Mouse (Mus musculus) yolk sac, embryonic 10.5 days (tissue): ENCODE measurements at regions not wholly inside any gene's neighbourhood (a gene's known extent, or its start where the extent isn't known, plus 50 kb on each side); places are given as distances from the start of the nearest gene placed in this dataset.

Source experiments
- DNase-seq: peaks from one replicate; pipeline ENCODE4 v3.0.0-alpha.2; 2017; ENCODE audit warnings: low spot score

DNA sequence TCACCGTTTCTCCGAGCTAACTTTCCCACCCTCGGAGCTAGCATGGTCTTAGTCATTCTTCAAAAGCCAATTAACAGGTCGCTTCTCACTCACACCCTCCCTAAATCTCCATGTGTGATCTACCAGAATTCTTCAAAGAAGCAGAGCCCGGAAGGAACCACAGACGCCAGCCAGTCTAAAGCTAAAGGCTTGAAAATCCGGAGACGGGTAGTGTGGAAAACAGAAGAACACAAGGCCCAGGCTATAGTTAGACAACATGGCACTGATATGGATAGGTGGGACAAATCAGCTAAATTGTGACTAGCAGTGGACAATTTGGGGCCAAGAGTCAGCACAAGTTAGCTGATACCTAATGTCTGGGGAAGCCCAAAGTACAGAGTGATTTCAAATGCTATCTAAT, 387.0 kb upstream of the Trpc7 start:
- DNase-seq = no peak

DNA sequence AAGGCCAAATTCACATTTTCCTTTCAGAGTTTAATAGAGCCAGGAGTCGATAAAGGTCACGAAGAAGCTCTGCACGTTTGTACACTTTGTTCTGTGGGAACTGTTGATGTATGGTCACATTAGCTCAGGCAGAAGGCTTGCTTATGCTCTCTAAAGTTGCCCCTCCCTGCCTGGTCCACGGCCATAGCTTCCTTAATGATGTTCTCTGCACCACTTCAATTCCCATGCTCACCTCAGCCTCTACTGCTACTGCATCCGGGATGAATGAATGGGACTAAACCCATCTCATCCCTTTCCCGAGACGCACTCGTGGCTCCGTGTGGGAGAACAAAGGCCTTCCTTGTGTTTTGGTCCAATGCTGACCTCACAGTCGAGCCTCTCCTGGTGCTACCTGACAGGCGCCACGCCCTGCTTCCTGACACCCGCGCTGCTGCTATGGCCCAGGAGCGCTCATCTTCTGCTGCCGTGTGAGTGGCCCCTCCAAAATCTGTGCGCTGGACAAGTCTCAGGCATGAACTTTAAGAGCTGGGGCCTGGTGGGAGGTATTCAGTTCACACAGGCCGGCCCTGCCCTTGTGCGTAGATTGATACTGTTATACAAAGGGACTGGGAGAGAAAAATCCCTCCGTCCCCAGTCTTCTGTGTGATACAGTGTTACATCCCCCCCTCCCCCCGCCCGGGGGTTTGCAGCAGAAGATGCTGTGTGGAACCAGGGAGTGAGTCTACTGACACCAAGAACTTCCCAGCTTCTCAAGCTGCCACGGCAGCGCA, 386.3 kb upstream of the Trpc7 start:
- no peak for DNase-seq

DNA sequence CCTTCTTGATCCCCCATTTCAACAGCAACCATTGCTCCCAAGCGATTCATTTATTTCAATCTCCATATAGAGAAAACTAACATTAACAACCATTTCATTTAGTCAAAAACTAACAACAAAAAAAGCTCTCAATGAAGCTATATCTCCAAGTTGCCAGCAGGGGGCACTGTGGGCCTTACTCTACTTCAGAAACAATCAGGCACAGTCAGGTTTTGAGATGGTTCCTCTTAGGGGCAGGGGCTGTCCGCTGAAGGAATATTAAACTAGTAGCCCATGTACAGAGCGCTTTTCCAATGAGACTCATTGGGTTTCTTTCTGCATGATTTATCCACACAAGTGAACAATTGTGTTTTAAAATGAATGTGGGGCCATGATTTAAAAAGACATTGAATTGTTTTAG, 385.7 kb upstream of the Trpc7 start:
- DNase-seq = peak; percentile 5

DNA sequence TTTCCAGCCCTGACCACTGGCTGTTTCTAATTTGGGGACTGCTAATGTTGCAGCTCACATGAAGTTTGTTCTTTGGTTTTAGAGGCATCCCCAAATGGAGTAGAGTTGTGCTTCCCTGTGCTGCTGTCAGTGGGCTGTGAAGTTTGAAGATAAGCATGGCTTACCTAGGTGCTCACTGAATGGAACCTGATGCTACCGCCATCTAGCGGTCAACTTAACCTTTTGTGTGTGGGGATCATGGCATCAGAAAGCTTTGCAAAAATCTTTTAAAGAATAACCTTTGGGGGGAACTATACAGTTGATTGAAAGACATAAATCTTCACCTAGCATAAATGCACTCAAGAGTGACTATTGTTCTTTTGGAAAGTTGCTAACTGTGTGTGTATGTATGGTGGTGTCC, 382.8 kb upstream of the Trpc7 start:
- no peak for DNase-seq

DNA sequence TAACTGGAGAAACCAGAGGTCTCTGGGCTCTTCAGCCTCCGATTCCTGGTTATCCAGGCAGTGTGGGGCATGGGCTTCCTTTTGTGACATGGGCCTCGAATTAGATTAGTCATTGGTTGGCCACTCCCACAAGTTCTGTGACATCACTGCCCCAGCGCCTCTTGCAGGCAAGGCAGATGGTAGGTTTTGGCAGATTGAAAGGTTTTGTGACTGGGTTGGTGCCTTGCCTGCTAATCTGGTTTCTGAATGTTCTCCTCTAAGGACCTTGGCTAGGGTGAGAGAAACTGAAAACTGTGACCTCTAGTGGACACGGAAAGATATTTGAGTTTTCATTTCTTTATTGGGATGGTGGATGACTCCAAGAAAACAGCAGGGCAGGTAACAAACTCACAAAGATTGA, 381.3 kb upstream of the Trpc7 start:
- DNase-seq = no peak

DNA sequence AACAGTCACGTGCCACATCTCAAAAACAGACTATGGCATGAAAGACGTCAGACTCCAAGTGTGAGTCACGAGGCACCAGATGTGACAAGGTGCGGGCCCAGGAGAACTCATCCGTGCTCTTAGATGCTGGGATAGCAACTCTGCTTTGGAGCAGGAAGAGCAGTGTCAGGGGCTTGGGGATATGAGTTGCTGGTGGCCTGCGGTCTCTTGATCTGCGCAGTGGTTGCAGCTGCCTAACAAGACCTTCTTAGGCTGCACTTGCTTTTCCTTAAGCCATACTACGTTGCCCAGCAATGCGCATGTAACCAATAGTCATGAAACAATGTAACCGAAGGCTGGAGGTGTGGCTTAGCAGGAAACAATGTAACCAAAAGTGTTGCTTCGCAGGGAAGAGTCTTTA, 380.1 kb upstream of the Trpc7 start:
- no peak for DNase-seq

DNA sequence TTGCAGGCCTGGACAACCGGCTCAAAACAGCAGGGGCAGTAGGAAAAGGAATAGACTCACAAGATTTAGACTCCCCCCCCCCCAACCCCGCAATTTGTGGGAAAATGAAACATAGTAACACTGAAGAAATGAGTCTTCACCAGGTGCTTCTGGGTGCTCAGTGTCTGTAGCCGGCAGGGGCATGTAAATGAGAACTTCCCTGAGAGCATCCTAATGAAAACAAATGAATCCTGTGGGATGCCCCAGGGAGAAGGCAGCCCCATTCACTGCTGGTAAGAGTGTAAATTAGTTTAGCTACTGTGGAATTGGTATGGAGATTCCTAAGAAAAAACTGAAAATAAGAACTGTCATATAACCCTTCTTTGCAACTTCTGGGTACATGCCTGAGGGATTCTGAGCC, 377.8 kb upstream of the Trpc7 start:
- no peak for DNase-seq

DNA sequence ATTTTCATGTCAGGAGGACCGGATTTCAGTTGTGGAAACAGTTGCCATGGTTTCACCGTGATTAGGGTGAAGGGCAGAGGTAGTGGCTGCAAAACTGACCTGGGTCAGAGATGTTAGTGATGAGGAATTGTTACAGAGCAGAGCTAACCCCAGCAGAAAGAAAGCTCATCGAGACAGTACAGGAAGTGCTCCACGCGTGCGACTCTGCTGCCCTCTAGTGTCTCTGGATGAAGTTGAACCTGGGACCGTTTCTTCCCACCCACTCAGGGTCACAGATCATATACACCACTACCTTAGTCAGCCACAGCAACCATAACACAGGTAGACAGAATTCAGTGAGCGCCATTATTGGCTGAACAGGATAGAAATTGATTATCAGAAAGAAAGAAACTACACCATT, 373.8 kb upstream of the Trpc7 start:
- peak; percentile 40 for DNase-seq

DNA sequence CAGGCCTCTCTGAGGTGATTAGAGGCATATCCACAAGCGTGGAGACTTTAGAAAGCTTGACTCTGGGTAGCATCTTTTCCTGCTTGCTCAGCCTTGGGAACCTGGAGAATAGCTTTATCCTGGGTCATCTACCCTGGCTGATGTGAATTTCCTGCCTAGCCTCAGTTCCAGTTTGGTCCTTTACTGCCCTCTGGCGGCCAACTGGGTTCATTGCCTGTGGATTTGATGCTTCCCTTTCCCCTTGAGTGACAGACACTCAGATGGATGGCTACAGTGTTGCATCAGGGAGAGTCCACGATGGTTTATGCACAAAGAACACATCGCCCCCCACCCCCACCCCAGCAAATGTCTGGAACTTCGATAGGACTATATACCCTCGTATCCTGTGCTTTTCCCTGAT, 364.1 kb upstream of the Trpc7 start:
- DNase-seq = peak; percentile 37

DNA sequence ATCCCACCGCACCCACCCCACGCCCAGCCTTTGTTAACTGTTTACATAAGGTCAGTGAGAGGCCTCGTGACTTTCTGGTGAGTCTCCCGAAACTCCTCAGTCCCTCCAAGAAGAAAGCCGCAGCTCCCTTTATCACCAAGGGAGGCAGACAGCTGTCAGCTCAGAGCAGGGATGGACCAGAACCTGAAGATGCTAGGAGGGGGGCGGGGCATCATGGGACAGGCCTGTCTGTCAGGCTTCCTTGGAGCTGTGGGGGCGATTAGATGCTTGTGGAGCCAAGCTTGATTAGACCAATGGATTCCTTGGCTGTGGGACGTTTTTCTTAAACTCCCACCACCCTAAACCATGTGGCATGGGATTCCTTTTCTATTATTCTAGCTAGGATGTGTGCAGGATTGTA, 363.7 kb upstream of the Trpc7 start:
- no peak for DNase-seq

DNA sequence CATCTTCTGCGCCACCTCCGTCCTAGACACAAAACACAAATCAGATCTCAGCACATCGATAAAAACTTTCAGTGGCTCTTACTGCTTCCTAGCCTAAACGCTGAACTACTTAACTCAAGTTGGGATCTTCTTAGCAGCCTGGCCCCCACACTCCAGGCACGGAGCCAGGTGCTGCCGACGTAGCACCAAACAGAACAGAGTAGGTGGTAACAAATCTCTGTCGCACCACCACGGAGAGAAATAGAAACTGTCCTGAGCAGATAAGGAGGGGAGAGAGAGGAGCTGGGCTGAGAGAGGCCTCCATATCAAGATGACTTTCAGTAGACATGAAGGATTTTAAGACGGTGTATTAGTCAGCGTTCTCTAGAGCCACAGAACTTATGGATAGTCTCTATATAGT, 360.1 kb upstream of the Trpc7 start:
- no peak for DNase-seq

DNA sequence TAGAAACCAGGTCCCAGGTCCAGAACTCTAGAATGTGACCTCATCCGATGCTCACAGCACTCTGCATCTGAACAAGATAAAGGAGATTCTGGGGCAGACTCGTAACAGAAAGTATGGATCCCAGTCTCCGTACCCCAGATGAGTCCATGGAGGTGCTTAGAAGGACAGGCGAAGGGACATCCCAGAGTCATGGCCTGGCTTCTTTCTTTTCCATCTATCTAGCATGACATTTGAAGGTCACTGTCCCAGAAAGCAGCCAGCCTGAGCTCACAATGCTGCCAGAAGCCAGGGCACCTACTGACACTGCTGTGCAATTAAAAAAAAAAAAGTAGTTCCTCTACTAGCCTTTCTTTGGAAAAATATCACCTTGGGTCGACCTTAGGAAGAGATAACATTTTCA, 354.1 kb upstream of the Trpc7 start:
- DNase-seq = no peak

DNA sequence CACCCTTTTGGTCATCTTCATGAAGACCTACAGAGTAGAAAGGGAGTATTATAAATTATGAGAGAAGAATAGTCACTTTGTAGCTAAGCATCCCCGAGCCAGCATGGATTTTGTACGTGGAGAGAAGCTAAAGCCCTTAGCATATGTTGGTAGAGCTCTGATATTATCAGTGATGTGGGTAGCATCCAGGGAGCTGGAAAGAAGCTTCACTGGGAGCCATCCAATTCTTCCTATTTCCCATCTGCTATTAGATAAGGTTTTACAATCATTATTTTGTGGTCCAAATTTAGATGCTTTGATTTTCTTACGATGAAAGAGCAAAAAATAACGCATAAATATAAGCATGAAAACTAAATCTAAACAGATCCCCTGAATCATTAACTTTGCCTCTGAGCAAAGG, 353.6 kb upstream of the Trpc7 start:
- no peak for DNase-seq

DNA sequence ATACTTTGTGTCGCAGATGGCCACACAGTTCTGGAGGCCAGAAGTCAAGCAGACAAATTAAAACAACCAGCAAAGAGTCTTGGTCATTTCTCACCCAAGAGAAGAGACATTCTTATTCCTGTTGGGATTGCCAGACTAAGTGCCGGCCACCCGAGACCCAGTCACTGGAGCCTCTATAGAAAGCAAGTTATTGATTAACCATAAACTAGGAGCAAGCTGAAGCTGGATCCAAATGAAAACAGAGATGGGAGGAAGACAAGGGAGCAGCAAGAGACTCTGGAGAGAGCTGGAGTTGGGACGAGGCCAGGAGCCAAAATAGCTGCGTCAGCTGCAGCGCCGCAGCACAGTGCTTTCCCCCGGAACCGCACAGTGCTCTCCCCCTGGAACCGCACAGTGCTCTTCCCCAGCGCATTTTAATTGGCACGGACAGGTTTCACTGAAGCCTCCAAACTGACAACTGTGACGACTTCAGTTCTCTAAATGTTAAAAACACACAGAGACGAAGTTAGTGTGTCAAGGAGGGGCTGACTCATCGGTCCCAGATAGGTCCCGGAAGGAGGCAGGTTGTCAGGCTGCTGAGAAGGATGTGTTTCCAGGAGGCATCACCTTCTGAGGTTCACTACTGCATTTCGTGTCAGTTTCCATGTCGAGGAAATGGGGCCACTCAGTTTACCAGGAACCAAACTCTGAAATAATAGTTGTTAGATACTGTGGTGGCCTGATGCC, 350.6 kb upstream of the Trpc7 start:
- DNase-seq = peak; percentile 5

DNA sequence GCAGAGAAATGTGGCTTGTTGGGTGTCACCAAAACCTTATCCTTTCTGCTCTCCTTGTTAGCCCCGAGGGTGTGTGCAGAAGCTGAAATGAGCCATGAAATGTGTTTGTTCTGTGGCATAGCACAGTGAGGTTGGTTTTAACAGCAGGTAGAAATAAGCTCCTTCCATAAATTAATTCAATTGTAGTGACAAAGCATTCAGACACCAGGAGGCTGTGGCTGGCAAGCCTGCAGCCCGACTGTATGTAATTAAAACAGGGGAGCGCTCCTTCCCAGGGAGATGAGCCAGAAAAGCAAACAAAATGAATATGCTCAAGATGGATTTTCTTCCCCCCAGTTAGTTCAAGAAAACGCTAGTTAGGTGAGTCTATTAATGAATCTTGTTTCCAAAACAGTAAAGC, 341.1 kb upstream of the Trpc7 start:
- no peak for DNase-seq

DNA sequence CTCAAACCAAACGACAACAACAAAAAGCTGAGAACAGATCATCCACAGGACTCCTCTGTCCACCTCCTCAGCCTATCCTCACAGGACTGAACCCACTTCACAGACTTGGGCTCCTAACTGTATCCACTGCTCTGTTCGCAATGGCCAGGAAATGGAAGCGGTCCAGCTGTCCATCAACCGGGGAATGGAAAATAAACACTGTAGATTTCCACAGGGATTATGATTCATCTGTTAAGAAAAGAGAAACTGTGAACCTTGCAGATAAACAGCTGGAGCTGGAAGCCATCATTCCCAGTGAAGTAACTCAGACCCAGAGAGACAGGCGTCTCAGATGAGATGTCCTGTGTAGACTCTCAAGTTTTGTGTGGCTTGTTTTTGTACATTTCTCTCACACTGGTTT, 340.4 kb upstream of the Trpc7 start:
- DNase-seq = no peak

DNA sequence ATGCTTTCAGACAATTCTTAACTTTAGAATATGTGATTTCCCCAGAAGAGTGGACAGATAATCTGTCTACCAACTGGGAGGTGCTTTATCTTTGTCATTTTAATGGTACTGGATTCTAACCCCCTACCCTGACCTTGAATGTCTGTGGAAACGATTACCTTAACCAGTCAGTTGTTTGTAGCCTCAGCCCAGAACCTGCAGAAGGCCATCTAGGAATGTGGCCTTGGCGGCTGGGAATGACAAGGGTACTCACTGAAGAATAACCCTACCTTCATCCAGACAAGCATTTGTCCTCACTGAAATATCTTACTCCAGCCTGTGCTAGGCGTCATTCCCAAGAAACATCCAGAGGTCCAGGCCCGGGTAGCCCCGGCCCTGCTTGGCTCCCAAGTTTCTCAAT, 337.1 kb upstream of the Trpc7 start:
- DNase-seq = no peak

DNA sequence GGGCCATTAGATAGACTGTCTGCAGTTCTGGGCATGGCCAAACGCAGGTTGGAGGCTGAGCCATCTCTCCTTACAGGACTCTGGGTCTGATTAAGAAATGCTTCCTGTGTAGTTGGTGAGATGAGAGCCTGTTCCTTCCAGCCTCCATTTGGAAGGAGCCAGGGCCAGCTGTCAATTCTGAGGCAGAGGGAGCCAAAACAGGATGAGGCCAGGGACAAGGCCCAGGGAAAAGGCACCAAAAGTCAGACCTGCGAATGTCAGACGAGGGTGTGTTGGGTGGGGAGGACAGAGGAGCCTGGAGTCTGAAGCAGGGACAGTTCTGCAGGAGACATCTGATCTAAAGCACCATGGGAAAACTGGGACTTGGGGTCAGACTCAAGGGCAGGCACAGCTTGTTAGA, 335.9 kb upstream of the Trpc7 start:
- DNase-seq = no peak

DNA sequence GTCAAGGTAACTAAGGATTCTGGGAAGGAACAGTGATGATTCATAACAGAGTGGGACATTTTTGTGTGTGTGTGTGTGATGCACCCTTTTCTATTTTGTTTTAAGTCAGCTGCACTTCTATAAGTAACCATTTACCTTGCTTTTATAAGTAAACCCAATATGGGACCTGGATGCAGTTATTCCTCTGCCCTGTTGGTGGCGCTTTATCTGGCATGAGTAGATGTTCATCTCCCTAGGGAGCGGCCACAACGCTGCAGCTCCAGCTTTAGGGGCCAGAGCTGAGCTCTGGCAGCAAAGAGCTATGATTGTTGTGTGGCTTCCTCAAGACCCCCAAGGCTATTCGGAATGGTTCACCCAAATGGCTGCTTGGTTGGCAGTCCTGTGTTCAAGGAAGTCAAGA, 334.5 kb upstream of the Trpc7 start:
- no peak for DNase-seq

DNA sequence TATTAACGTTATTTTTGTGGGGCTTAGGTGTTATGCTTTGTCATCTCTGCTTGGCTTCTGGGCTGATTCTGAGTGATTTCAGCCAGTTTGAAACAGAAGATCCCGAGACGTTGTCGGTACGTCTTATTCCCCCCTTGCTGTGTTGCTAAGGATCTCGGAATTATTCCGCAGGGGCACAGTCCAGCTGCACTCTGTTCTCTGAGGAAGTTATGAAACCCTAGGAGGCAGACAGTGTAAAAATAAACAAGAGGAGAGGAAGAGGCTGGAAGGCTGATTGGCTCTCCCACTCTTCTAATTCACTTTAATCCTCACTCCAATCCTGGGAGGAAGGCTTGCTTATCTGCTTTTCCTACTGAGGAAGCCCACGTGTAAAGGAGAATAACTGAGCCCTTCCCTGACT, 325.3 kb upstream of the Trpc7 start:
- DNase-seq = no peak

DNA sequence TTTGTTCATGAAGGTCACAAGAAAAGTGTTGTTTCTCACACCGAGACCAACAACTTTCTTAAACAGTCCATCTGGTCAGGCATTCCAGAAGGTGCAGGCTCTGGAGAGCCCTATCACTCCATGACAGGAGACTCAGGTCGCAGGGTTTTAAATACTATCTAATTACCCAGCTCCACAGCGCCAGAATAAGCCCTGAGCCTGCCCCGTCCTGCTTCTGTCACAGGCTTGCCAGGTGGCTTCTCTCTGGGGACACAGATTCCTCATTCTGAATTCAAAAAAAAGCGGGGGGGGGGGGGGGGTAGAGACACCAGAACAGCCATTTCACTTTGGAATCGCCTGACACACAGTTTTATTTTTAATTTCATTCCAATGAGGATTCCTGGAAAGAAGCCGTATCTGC, 320.4 kb upstream of the Trpc7 start:
- no peak for DNase-seq

DNA sequence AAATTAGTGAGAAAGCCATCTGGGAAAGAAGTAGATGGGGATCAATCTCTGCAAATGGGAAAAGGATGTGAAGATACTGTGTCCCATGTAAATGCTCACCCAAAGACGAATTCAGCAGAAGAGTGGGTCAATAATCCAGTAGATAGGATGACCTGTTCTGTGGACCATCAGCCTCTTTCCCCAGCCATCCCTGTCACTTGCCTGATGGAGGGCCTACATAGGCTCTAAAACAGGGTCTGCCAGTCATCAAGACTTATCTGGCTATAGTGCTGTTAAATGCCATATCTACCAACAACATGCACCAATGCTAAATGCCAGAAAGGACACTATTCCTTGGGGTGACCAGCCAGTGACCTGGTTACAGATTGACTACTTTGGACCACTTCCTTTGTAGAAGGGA, 316.5 kb upstream of the Trpc7 start:
- DNase-seq = no peak

DNA sequence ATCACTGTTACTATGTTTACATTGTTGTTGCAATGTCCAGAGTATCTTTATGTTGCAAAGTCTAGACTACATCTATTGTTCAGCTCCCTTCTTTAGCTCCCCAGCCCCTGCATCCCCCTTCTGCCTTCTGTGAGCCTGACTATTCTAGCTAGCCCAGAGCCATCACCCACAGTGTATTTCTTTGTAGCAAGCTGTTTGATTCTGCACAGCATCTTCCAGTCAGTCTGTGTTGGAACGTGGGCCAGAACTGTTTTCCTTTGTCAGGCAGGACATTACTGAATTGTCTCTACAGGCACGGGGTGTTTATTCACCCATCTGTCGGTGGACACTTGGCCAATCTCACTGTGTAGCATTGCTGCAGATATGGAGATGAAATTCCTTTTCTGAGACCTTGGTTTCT, 295.4 kb upstream of the Trpc7 start:
- no peak for DNase-seq

DNA sequence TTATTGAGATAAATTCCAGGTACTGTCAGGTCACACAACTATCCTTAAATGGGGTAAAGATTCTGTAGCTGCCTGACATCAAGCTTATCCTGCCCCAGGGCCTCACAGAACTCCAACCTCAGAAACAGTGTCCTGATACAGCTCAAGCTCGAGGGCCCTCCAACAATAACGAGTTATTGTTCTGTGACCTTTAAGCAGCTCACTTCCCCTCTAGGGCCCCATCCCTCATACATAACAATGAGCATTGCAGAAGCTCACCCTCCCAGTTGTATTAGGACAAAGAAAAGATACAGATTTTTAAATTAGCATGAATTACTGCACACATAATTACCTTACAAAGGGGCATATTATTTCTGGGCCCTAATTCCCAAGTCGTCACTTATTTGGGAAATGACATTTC, 293.5 kb upstream of the Trpc7 start:
- no peak for DNase-seq
